Mouse (Mus musculus) heart, postnatal 36 days (tissue): Measurements from ENCODE around the gene Cyp3a41a. TPM values are rescaled to one million over a fixed set of nuclear protein-coding genes. Genes with fewer than 3 reads are reported as not detected.
"Not testable (repeated sequence)": the region's sequence is repeated elsewhere in the genome, so short reads cannot be mapped to it uniquely, and the experiment has no call there.

Source experiments
- DNase-seq, 2 experiments: peaks; one replicate each; pipeline ENCODE4 v3.0.0; 2021 to 2022
- intact Hi-C: fragments of 180-260 bp; cut with DNase I; formaldehyde crosslinking; loops from one replicate; pipeline ENCODE4 v1.15.1; 2025
- total RNA-seq, 2 experiments: library from RNA; stranded (reverse); gene quantifications; 2 replicates each; pipeline ENCODE4 v1.2.3; 2021

Gene Cyp3a41a
- not detected for total RNA-seq

GRCm38 (mm10) chr5:145720036-145720435 lies at the start of gene Cyp3a41a:
Gene Cyp3a41a (minus strand): TSS chr5:145720136.
- DNase-seq, intact Hi-C loops: not testable (repeated sequence)

- intact Hi-C loops, DNase-seq: not testable (repeated sequence)
Observed at GRCm38 (mm10) chr5:145737512-145737911, 17.6 kb upstream of the Cyp3a41a start.

GRCm38 (mm10) chr5:145714296-145714695 lies 5.6 kb downstream of the Cyp3a41a start:
- intact Hi-C loops, DNase-seq: not testable (repeated sequence)

GRCm38 (mm10) chr5:145707372-145707771 lies 12.6 kb downstream of the Cyp3a41a start:
- intact Hi-C loops, DNase-seq: not testable (repeated sequence)

- DNase-seq = no peak
- intact Hi-C loops = no loop called here
Observed at GRCm38 (mm10) chr5:145662007-145662406, 57.9 kb downstream of the Cyp3a41a start.

- no peak for DNase-seq
- intact Hi-C loops = loop anchor here (2.0 kb wide), 1 partner anchor 179 kb away; the partner anchor contains the start of gene Cyp3a16
Observed at GRCm38 (mm10) chr5:145647779-145648178, 72.2 kb downstream of the Cyp3a41a start.

Other genes starting within 250 kb of the Cyp3a41a start
- gene Cyp3a41b, start 135.4 kb downstream of the Cyp3a41a start, total RNA-seq = not detected
- not detected for gene Cyp3a44, start 85.7 kb upstream of the Cyp3a41a start, total RNA-seq
- gene Cyp3a11, start 159.8 kb upstream of the Cyp3a41a start, total RNA-seq = not detected